Mouse (Mus musculus) cerebellum, postnatal 10 days (tissue): ENCODE results near the gene Ube3b.
A peak's percentile ranks its signal among the peaks of the same experiment; 100 is the strongest.

ENCODE experiments used
- DNase-seq, 2 experiments: peaks; one replicate each; pipeline ENCODE4 v3.0.0; 2021; ENCODE audit warnings: mixed read lengths in 2 of 2

Ube3b gene

GRCm38 (mm10) chr5:114380209-114381012, at the start of gene Ube3b, which contains the start of gene Kctd10:
Gene Ube3b (plus strand): TSS chr5:114380607.
Gene Kctd10 (minus strand): TSS chr5:114380508.
- peak; percentile 92 to 95 for DNase-seq

DNA sequence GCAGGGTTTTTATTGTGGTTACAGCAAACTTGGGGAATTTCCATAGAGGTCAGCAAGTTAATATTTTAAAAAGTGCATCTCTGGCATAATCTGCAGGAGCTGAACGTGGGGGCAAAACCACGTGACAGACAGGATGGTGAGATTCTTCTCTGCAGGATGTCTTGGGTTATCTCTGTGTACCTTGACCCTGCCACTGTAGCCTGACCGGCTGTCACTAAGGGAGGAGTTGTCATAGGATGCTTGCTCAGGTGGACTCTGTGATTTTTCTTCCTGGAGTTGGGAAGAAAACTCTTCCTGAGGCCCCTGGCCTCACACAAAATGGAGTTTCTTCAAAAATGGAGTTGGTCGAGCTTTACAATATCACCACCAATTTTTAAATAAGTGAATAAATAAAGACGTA, 37.4 kb upstream of the Ube3b start:
- DNase-seq = no peak

- no peak for DNase-seq
These were observed 36.8 kb upstream of the Ube3b start for GRCm38 (mm10) chr5:114343612-114344011.

DNA sequence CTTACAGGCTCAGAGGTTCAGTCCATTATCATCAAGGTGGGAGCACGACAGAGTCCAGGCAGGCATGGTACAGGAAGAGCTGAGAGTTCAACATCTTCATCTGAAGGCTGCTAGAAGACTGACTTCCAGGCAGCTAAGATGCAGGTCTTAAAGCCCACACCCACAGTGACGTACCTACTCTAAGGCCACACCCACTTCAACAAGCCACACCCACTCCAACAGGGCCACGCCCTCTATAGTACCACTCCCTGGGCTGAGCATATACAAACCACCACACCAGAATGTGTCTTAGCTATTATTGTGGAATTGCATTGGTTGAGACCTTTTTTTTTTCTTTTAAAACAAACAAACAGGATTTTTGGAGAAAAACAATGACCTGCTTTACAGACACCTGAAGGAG, 34.9 kb upstream of the Ube3b start:
- no peak for DNase-seq

GRCm38 (mm10) chr5:114347005-114347404, 33.4 kb upstream of the Ube3b start:
- no peak for DNase-seq

GRCm38 (mm10) chr5:114351490-114351889, 28.9 kb upstream of the Ube3b start:
- no peak for DNase-seq

DNA sequence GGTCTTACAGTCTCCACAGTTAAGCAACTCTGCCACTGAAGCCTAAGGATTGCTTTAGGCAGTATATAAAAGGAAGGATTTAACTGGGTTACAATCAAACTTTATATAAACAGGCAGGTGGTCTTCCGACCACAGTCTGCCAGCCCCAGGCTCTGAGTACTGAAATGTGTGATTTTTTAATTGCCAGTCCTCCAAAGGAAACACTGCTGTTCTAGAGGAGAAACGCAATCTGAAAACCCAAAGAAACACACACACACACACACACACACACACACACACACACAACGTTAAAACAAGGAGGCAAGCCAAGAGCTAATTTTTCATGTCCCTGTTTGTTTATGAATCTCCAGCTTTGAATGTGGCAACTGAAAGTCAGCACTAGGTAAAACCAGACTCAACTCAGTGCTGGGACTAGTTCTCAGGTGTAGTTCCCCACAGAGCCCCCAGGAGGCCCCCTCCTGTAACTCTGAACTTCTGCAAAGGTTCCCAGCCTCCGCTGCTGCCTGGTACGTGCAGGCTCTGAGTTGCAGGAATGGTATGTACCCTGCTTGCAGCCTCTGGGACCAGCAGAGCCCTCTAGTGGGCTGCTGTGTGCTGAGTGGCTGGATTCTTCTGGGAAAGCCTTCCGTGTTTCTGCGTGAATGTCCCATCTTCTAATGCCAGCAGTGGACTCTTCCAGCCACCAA, 24.0 kb upstream of the Ube3b start:
- peak; percentile 57 to 62 for DNase-seq

DNA sequence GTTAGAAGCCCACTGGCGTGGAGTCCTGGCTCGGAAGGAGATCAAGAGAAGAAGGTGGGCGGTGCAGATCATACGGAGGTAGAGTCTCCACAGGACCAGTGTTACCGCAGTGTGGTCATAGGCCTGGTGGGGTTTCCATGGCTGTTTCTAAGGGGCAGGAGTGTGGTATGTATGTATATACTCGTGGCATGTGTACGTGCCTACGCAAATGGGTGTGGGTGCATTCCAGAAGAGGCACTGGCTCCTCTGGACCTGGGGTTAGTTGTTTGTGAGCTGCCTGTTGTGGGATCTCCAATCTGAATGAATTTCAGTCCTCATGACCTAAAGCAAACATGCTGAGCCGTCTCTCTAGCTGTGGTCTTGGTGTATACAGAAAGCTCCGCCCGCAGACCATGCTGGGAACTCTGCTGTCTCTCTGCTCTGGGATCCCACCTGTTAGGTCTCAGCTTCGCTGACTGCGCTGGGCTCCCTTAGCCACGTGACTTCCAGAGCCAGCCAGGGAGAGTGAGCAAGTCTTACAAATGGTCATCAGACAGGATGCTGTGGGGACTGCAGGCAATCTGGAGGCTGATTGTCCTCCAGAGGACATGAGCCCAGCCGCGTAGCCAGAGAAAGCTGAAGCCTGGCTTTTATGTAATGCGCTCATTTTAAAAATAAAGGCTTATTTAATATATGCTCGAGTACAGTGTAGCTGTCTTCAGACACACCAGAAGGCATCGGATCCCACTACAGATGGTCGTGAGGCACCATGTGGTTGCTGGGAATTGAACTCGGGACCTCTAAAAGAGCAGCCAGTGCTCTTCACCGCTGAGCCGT, 23.3 kb upstream of the Ube3b start:
- peak in 1 of 2 experiments; percentile 29 for DNase-seq

DNA sequence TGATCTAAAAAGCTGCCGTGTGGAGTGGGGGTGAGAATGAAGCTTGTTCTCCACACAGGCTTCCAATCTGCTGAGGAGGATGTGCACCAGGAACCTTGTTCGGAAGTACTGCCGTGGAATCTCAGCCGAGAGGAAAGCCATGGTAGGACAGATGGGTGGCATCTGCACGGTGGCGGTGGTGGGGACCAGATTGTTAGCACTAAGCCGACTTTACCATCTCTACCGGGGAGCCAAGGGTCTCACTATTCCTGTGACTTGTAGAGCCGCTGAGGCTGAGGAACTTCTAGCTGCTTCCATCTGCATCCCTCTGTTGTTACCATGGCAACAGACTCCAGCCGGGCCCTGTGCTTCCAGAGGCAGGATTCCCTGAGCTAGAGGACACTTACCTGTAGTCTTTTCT, 21.6 kb upstream of the Ube3b start:
- peak; percentile 38 to 40 for DNase-seq

GRCm38 (mm10) chr5:114359586-114359985, 20.8 kb upstream of the Ube3b start:
- no peak for DNase-seq

DNA sequence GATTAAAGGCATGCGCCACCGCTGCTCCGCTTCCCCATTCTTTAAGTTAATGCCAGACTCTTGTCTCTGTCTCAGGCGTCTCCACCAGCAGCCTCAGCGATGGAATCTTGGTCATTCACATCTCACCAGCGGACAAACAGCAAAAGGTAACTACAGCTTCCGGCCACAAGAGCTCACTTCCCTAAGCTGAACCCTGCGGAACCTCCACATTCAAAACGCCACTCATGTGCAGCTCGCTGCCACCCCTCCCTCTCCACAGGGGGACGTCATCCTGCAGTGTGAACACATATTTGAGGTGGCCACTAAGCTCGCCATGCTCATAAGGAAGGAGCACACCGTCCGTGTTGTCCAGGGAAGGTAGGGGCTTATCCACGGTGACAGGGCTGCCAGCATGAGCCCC, 19.4 kb upstream of the Ube3b start:
- DNase-seq = no peak

- peak in 1 of 2 experiments; percentile 23 for DNase-seq
These were observed 15.2 kb upstream of the Ube3b start for GRCm38 (mm10) chr5:114365043-114365752.

DNA sequence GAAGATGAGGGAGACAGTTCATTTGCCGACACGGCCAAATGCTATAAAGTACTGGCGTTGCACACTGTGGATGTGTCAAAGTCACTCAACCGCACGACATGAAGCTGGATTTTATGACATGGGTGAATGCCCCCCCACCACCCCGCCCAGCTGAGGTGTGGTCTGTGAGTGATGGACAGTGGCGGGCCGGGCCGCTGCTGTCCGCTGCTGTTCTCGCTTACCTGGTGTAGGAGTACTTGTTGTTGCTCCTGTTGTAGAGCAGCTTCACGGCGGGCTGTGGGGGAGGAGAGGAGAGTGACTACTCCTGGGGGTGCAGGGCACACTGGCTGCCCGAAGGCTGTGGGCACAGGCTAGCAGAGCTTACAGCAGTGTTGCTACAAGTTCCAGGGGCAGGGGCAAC, 12.3 kb upstream of the Ube3b start:
- no peak for DNase-seq

DNA sequence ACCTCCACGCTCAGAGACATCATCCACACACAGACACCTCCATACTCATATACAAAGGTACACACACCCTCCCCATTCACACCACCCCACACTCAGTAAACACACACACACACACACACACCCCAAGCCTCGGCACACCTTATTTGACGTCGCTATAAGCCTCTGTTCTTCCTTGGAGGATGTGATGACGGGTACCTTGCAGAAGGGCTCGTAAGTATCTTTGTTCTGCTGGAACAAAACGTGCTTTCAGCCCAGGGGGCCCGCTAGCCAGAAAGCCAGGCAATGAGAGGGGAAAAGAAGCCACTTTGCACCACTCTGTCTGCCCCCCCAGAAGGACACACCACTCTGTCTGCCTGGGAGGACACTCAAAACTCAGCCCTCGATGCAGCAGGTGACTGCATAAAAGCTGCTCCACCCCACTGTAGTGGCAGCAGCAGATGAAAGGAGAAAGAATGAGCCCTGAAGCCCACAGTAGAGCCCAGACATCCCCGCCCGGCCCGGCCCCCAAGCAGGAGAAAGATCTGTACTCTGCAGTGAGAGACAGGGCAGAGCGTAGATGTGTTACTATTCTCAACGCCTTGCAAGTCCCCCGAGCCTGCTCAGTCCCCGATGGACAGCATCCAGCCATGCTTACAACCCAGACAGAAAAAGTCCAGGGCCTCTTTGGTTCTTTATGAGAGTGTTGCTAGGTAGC, 11.5 kb upstream of the Ube3b start:
- DNase-seq = no peak

DNA sequence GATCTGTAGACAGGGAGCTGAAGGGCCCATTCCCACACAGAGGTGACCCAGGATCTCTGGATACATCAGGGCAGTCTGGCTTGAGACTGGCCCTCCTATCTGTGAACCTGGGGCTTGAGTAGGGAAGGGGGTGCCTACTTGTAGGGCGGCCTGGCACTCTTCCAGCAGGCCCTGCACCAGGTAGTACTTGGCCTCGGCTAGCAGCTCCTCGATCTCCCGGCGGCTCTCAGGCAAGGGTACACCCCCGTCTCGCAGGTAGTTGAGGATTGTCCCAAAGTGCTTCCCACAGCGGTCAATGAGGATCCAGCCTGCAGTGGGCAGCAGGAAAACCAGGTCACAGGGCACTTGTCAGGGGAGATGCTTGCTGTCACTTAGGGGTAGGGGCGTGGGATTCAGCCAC, 10.5 kb upstream of the Ube3b start:
- no peak for DNase-seq

GRCm38 (mm10) chr5:114370371-114370776, 10.0 kb upstream of the Ube3b start:
- peak in 1 of 2 experiments; percentile 26 for DNase-seq

GRCm38 (mm10) chr5:114371331-114371730, 9.1 kb upstream of the Ube3b start:
- no peak for DNase-seq

- DNase-seq = no peak
These were observed 8.5 kb upstream of the Ube3b start for GRCm38 (mm10) chr5:114371731-114372473.

DNA sequence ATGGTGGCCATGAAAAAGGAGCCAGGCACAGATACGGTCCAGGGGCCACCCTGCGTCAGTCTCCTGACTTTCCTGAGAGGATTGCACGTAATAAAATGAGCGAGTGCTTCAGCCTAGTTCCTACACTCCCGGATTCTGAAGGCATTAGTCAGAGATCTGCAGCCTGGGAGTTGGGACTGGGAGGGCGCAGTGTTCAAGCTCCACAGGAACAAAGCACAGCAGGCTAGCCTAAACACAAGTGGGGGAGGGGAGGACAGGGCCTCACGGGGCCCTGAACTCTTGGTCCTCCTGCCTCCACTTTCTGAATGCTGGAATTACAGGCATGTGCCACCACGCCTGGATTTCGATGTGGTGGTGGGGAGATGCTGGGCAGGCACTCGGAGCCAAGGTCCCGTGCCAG, 7.8 kb upstream of the Ube3b start:
- DNase-seq = no peak

DNA sequence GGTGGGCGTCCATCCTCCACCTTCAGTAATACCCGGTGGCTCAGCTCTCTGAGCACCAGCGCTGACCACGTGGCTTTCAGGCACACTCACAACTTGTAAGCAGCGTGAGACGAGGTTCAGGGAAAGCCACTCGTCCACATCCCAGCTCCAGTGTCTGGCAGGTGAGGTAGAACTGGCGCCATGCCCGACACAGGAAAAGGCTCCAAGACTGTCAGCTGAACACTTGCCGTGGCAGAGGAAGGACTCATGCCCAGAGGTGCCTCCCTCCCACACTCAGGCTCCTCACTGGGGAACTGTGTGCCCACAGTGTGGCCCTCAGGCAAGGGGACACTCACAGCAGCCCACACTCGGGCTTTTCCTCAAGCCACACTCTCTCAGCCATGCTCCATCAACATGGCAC, 7.2 kb upstream of the Ube3b start:
- peak; percentile 35 to 41 for DNase-seq

DNA sequence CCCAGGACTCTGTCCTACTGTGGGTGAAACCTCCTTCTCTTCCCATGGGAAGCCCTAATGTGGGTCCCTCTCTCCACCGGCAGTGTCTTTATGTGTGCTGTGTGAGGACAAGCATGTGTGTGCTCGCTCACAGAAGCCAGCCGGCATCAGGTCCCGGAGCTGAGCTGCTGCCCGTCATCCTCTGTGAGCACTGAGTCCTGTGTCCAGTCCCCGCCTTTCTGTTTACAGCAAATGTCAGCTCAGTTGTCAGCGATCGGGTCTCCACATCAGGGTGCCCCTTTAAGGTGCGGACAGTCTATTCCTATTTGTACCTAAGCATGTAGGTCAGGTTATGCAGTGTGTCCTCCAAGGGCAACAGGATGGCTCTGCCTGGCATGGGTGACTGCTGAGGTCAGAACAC, 6.8 kb upstream of the Ube3b start:
- DNase-seq = no peak
